Mouse (Mus musculus) olfactory bulb, adult 2 months (tissue): ENCODE results near the gene Trim38.

Experiments
- CTCF ChIP-seq: fragments of 200-500 bp; IDR thresholded peaks from 2 replicates; pipeline ENCODE4 v1.5.1; 2012; ENCODE audit warnings: low read depth, mild to moderate bottlenecking, low read length, moderate library complexity; ENCODE audit not compliant: insufficient read depth
- POLR2A ChIP-seq: fragments of 200-500 bp; IDR thresholded peaks from 2 replicates; pipeline ENCODE4 v1.6.1; 2012; ENCODE audit warnings: mild to moderate bottlenecking, low read depth, low read length, moderate library complexity; ENCODE audit not compliant: insufficient read depth

DNA sequence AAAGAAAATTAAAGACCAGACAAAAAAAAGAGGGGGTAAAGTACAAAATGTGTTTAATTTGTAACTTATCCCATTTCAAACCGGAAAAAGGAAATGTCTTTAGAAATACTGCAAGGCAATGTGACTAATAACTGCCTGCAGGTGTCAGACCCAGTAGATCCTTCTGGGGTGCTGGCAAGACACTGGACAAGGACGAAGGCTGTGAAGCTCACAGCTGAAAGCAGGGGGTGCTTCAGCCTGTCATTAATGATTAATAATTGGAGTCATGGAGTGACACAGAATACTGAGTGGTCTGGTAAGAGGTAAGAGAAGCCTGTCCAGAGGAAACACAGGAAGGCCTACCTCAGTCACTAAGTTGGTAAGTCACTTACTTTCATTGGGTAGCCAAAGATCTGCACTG, 69.6 kb downstream of the Trim38 start, which contains the start of gene Slc17a3:
- TF ChIP-seq CTCF (no peak), POLR2A (no peak)
